Comparison of ENCODE assay signal across 8 mouse cellular contexts in the genomic region with DNA sequence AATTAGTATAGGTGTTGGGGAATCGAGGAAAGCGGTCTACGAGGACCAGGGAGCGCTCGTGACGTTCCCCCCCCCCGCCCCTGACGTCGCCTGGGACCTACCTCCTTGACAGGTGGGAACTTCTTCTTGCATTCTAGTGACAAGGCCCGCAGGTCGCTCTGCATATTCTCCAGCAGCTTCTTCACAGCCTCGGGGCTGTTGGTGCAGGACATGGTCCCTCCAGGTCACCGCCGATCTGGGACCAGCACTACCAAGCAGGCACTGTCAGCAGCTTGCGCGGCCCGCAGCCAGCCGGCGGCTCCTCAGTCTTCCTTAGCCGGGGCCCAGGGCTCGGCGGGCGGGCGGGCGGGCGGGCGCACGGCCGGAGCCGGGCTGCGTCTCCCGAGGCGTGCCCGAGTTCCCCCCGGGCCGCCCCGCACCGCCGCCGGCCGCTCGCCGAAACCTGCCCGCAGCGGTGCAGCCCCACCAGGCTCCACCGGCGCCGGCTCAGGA. TPM values are rescaled to one million over a fixed set of nuclear protein-coding genes. Genes with fewer than 3 reads are reported as not detected.
A peak's percentile ranks its signal among the peaks of the same experiment; 100 is the strongest.
DNase-seq lines count a peak whose midpoint lies in the region; ATAC-seq and TF ChIP-seq lines count a peak whose summit lies in the region.

No protein-coding gene starts in this region.

- H3K4me2 ChIP-seq in forebrain, embryonic 13.5 days = peak overlapping the region; percentile 72
- H3K4me2 ChIP-seq in kidney, postnatal 0 days (ENCODE audit: low read length) = peak overlapping the region; percentile 73
- peak overlapping the region; percentile 86 for H3K4me2 ChIP-seq in midbrain, embryonic 16.5 days (ENCODE audit: low read length)

- no peak for ATAC-seq in CD4-positive, CD25-positive, alpha-beta regulatory T cell, adult 4 months
- peak; percentile 84 for ATAC-seq in forebrain, embryonic 13.5 days
- ATAC-seq in kidney, postnatal 0 days (replicated peaks; ENCODE audit: low FRiP score, low read depth) = peak; percentile 75
- peak; percentile 74 for ATAC-seq in midbrain, embryonic 16.5 days

- H3K27ac ChIP-seq in forebrain, embryonic 13.5 days = peak overlapping the region; percentile 63
- H3K27ac ChIP-seq in kidney, postnatal 0 days = peak overlapping the region; percentile 88
- H3K27ac ChIP-seq in midbrain, embryonic 16.5 days (ENCODE audit: low read length) = peak overlapping the region; percentile 84

- 0 out of 2 replicates have a peak, but pooled peaks cover 4% of the 10 kb centered on the region for H3K27me3 ChIP-seq in forebrain, embryonic 13.5 days
- no peaks in the 10 kb centered on the region for H3K27me3 ChIP-seq in kidney, postnatal 0 days (ENCODE audit: insufficient read depth, low read length)
- H3K27me3 ChIP-seq in midbrain, embryonic 16.5 days (ENCODE audit: control insufficient read depth, insufficient read depth, low read depth, low read length) = no peaks in the 10 kb centered on the region

- H3K9ac ChIP-seq in forebrain, embryonic 13.5 days = peak overlapping the region; percentile 92
- H3K9ac ChIP-seq in kidney, postnatal 0 days (ENCODE audit: low read depth, low read length) = peak overlapping the region; percentile 98
- peak overlapping the region; percentile 94 for H3K9ac ChIP-seq in midbrain, embryonic 16.5 days (ENCODE audit: low read depth, low read length)

- H3K4me3 ChIP-seq in forebrain, embryonic 13.5 days = peak overlapping the region; percentile 94
- H3K4me3 ChIP-seq in kidney, postnatal 0 days (replicated peaks; ENCODE audit: low read depth, low read length) = peak overlapping the region; percentile 93
- H3K4me3 ChIP-seq in midbrain, embryonic 16.5 days (ENCODE audit: low read depth, low read length) = peak overlapping the region; percentile 92

- peak; percentile 54 for DNase-seq in CD4-positive, CD25-positive, alpha-beta regulatory T cell, adult 2 months (ENCODE audit: low read depth, low spot score)
- peak; percentile 23 for DNase-seq in right cerebral cortex, postnatal 14 days
- no peak for DNase-seq in right cerebral cortex, postnatal 25 days
- peak; percentile 40 for DNase-seq in kidney, postnatal 0 days (ENCODE audit: low spot score)
- DNase-seq in urinary bladder, postnatal 4 days (ENCODE audit: low spot score in 2 of 2) = no peak

- peaks cover 13% of the 10 kb centered on the region for H3K4me1 ChIP-seq in forebrain, embryonic 13.5 days
- no peaks in the 10 kb centered on the region for H3K4me1 ChIP-seq in kidney, postnatal 0 days (replicated peaks; ENCODE audit: insufficient read depth, low read length)
- H3K4me1 ChIP-seq in midbrain, embryonic 16.5 days (ENCODE audit: control insufficient read depth, insufficient read depth, low read length) = peaks cover 13% of the 10 kb centered on the region

- no peaks in the 10 kb centered on the region for H3K9me3 ChIP-seq in forebrain, embryonic 13.5 days (replicated peaks)
- H3K9me3 ChIP-seq in kidney, postnatal 0 days (replicated peaks; ENCODE audit: low read length) = no peaks in the 10 kb centered on the region
- H3K9me3 ChIP-seq in midbrain, embryonic 16.5 days (replicated peaks; ENCODE audit: control insufficient read depth, low read length, poor library complexity, severe bottlenecking) = no peaks in the 10 kb centered on the region

- WGBS in forebrain, embryonic 13.5 days = under 1% methylated on average over 45 of the region's 48 CpGs
- WGBS in kidney, postnatal 0 days = under 1% methylated on average over 34 of the region's 48 CpGs
- WGBS in midbrain, embryonic 16.5 days = under 1% methylated on average over 48 of the region's 48 CpGs

- peaks cover 7% of the 10 kb centered on the region; the same call in 1 of the 2 replicates for H3K36me3 ChIP-seq in forebrain, embryonic 13.5 days (ENCODE audit: poor library complexity, severe bottlenecking)
- no peaks in the 10 kb centered on the region for H3K36me3 ChIP-seq in kidney, postnatal 0 days (ENCODE audit: insufficient read depth, low read length)
- no peaks in the 10 kb centered on the region for H3K36me3 ChIP-seq in midbrain, embryonic 16.5 days (ENCODE audit: control insufficient read depth, insufficient read depth, low read length)

- TF ChIP-seq CTCF in kidney, postnatal 0 days (IDR thresholded peaks at IDR 0.05; ENCODE audit: low read depth) = no peak

RNA-seq across cellular contexts. Expression of gene Mon2, which starts 0.5 kb away (rescaled TPM):
- polyA plus RNA-seq in CD4-positive, CD25-positive, alpha-beta regulatory T cell, adult 4 months (2017; shearing (Covaris generic)) = 10 to 100 TPM; 27.0 to 27.2 TPM
- 24.4 and 24.7 TPM in 2 replicates for polyA plus RNA-seq in forebrain, embryonic 13.5 days (2015; fragmentation: Nextera tagmentation; extraction: Ambion mirVana)
- polyA plus RNA-seq in kidney, postnatal 0 days (2015; fragmentation: Nextera tagmentation; extraction: Ambion mirVana) = 24.3 and 25.5 TPM in 2 replicates
- 23.2 and 24.0 TPM in 2 replicates for polyA plus RNA-seq in midbrain, embryonic 16.5 days (2015; fragmentation: Nextera tagmentation; extraction: Ambion mirVana)

Comparison
In these comparisons a context has a peak if more than half of its experiments do, and no peak if none do; other contexts are left out.
1. DNase-seq: peak in CD4-positive, CD25-positive, alpha-beta regulatory T cell, adult 2 months (single experiment), right cerebral cortex, postnatal 14 days (single experiment) and kidney, postnatal 0 days (single experiment); none in right cerebral cortex, postnatal 25 days (single experiment) and urinary bladder, postnatal 4 days (0 of 2).
2. Peak in every context shown above with its lines, with median percentiles within 50 percentile points of each other: H3K27ac ChIP-seq, H3K4me2 ChIP-seq, H3K4me3 ChIP-seq and H3K9ac ChIP-seq.